Mouse (Mus musculus) lung, adult 18-20 months (tissue): ENCODE data around the gene Plekhh3.

Experiments used
- DNase-seq, 2 experiments: peaks; one replicate each; pipeline ENCODE4 v3.0.0; 2022; ENCODE audit warnings: mixed read lengths in 2 of 2

Plekhh3 gene

DNA sequence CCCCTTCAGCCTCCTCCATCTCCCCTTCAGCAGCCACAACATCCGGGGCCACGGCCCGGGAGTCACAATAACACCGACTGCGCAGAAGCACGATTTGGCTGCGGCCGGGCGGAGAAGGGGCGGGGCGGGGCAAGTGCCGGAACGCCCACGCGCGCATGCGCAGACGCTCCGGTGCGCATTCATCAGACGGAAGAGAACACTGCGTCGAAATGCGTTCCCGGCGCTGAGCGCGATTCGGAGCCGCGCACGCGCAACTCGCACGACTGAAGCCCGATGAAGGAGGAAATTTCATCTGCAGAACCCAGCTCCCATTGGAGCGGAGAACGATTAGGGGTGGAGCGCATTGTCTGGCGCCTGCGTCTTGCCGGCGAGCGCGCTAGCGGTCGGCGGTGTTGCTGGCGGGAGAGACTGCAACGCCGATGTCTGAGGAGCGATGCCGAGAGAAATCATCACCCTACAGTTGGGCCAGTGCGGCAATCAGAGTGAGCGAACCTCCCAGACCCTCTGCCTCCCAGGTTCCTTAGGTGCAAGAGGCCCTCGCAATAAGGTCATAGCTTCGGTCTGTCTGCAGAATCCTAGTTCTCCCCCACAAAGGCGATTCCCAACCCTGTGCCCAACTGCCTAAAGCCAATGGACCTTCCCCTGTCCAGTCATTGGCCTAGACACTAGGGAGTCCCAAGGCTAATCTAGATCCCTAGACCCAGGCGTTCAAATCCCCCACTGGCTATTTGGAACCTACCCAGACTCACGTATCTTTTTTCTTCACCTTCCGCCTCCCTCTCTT, 51.2 kb downstream of the Plekhh3 start, which contains the start of the genes Retreg3 and Tubg1:
Gene Retreg3 (minus strand): TSS at position 133 of the 784 bp plus-strand sequence.
Gene Tubg1 (plus strand): TSS at position 178 of the 784 bp plus-strand sequence.
- peak; percentile 99 for DNase-seq

DNA sequence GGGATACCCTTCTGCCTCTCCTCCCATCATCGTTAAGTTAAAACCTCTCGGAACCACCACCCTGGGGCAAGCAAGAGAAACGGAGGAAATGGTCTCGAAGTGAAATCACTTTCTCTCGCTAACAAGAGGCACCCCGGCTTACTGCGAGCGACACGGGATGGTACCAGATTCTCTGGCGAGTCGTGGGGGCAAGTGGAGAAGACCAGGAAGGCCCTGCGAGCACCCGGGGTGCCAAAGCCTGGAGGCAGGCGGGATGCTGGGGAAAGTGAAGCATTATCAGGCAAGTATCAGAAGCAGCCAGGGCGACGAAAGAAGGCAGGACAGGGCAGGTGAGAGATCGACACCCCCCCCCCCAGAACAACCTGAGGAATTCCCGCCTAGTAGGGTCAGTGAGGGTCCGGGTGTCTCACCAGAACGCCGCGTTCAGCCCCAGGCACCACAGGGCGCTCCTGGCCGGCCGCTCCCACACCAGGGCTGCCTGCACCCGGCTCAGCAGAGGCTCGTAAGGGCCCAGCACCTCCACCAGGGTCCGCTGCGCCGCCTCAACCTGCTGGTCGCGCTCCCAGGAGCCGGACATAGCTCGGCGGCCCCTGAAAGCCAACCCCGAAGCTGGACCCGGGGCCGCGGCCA, 51.9 kb downstream of the Plekhh3 start:
- DNase-seq = no peak

DNA sequence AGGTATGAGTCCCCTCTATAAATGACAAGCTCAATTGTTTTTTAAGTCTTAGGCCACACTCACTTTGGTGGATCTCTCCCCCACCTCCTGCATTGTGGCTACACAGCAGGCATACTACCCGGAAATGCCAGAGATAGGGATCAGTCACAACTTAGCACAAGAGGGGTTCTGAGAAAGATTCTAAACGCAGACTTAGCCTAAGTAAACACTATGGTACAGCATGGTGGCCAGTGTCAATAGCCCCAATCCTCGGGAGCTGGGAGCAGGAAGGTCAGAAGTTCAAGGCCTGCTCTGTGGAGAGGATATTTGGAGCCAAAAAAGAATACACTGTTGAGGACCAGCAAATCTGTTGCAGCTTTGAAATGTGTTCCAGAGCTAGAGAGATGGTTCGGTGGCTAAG, 53.0 kb downstream of the Plekhh3 start:
- DNase-seq = no peak

DNA sequence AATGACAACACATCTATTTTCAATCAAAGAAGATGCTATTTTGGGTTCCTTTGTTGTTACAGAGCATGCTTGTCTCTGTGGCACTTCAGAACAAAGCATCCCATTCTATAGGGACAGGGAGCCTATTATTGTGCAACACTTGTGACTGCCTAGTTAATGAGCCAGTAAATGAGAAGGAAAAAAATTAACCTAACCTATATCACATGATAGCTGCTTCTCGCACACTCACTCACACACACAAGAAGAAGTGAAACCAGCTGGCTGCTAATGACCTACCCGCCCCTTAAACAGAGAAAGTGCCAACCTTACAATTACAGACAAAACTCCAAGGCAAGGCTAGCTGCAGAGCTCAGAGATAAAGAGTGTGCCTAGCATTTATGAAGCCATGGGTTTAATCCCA, 55.6 kb downstream of the Plekhh3 start:
- DNase-seq = no peak
